Mouse (Mus musculus) cerebral cortex, adult 2 months (tissue): ENCODE results near the gene Rps16.

Experiments used
- WGBS: fragments of 180-500 bp; shearing (Covaris S2); methylation state at CpG from one replicate; pipeline ENCODE4 v1.1.7; 2018; 5-methylcytosine and 5-hydroxymethylcytosine counted together

Gene Rps16

DNA sequence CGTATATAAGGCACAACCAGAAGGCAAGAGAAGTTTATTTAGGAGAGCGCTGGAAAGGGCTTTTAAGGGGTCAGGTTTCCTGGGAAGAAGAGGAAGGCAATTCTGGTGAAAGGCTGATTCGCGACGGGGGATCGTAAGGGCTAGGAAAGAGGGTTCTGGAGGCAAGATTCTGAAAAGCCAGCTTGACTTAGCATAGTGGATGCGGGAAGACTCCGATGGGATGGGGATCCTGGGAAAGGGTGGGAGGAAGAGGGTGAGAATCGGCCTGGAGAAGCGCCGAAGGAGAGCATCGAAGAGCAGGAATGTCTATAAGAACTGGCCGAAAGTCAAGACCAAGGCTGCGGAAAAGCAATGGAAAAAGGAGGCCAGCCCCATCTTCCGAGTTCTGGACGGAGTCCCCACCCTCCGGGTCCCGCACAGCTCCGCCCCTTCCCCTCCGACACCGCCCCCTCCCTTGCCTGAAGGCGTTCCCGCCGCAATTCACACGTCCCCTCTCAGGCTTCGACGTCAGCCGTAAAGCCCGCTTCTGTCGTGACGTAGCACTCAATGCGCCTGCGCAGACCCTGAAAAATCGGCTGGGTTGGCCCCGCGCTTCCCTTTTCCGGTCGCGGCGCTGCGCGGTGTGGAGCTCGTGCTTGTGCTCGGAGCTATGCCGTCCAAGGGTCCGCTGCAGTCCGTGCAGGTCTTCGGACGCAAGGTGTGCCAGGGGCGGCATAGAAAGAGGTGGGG lies at the start of gene Rps16:
Gene Rps16, plus strand, starts transcription at position 498 of the 729 bp plus-strand sequence.
- WGBS = under 1% methylated on average over 48 of the region's 50 CpGs

DNA sequence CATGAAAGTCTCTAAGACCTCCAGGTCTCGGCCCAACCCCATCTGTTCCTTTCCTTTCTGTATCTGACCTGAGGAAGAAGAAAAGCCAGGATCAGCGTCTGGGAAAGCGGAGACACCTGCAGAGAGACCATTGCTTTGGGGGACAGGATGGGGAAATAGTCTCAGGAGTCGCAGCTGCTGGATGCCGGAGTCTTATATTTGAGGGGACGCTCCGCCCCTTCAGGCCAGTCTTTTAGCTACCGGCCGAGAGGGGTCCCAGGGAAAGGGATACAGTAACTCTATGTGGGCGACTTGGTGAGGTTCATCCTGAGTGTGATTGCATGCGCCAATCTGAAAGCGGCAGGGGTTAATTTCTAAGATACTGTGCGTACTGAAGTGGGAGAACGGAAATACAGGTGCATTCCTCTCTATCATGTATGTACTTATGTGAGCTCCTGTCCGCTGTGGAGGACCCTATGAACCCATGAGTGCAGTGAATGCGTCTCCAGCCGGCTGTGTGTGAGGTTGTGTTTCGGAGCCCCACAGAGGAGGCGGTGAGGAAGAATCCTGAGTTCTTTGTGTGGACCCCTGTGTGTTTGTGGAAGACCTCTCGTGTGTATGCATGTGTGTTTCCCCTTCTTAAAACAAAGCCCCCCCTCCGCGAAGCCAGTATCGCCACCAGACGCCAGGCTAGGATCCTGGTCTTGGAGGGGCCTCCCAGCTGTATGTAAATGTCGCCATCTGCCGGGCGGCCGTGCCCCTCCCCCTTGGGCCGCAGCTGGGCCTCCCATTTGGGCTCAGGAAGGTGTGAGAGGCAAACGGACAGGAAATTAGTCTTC lies 48.6 kb upstream of the Rps16 start, which contains the start of gene Dll3:
Gene Dll3, minus strand, starts transcription at position 623 of the 818 bp plus-strand sequence.
- 9% methylated on average over 30 of the region's 30 CpGs for WGBS

DNA sequence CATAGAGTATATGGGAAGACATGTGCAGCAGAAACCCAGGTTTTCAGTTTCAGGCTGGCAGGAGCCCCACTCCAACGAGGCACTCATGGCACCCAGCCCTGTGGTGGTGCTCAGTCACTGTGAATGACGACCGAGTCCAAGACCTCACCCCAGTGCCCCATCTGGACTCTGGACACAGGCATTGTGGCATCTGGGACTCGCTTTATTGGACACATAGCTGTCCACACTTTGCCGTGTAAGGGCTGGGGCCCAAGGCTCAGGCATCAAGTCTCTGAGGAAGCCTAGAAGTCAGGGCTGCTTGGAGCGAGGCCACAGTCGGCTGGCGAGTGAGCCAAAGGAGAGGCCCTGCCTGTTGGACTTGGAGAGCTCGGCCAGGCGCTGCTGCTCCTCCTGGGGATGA lies 44.8 kb upstream of the Rps16 start:
- 78% methylated on average over 10 of the region's 10 CpGs for WGBS

DNA sequence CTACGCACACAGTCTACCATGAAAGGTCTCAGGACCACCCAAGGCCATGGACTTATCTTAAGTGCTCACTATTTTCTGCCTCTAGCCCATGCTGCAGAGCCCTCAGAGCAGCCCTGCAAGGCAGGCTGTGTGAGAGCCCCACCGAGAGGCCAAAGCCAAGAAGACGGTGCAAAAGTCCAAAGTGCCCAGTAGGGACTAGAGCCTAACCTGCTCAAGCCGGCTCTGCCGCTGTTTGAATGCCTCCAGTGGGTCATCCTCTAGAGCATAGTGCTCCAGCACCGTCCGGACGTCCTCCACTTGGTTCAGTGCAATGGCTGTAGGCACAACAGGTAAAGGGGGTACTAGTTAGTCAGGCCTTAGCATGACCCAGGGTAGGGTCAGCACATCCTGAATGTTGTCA lies 44.2 kb upstream of the Rps16 start:
- 92% methylated on average over 8 of the region's 8 CpGs for WGBS

DNA sequence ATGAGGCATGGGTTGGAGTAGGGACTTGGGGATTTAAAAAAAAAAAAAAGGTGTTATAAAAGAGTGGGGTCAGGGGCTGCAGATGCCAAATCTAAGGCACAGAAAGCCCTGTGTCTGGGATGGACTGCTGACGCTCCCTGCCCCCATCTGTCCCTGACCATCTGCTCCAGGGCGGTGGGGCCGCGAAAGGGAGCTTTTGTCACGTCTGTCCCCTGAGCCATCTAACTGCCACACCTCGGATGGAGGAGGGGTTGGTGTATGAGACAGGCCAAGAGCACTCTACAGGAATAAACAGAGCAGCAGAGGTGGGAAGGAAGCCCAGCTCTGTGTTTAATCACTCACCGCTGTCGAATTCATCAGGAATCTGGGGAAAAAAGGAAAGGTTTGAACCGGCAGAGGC lies 40.7 kb upstream of the Rps16 start:
- 62% methylated on average over 9 of the region's 9 CpGs for WGBS

DNA sequence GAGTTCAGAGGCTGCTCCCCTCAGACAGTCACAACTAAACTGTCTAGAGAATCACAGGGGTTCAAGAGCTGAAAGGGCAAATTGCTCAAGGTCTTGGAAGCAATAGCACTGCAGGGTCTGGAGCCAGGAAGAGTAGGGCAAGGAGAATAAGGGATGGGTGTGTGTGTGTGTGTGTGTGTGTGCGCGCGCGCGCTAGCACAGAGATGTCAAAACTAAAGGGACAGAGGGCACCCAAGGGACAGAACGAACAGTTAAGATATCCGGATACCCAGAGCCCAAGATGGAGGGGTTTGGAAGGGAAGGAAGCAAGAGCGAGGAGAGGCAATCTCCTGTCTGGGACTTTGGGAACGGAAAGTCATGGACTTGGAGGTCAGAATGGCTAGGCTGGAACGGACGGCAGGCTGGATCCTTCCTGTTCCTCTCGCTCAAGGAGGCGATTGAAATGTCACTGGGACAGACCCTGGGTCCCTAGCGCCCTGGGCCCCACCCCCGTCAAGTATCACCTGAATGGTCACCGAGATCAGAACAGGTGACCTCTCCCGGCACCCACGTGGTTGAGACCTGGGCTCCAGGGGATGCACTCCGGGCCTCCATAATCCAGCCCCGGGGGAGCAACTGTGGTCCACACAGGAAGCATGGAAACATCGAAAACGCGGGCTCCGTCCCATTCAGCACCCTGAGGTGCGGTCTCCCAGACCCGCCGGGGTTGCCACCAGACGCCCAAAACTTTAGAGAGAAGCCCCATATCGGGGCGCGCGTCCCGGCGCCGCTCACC lies 39.1 kb upstream of the Rps16 start:
- WGBS = 5% methylated on average over 35 of the region's 35 CpGs

DNA sequence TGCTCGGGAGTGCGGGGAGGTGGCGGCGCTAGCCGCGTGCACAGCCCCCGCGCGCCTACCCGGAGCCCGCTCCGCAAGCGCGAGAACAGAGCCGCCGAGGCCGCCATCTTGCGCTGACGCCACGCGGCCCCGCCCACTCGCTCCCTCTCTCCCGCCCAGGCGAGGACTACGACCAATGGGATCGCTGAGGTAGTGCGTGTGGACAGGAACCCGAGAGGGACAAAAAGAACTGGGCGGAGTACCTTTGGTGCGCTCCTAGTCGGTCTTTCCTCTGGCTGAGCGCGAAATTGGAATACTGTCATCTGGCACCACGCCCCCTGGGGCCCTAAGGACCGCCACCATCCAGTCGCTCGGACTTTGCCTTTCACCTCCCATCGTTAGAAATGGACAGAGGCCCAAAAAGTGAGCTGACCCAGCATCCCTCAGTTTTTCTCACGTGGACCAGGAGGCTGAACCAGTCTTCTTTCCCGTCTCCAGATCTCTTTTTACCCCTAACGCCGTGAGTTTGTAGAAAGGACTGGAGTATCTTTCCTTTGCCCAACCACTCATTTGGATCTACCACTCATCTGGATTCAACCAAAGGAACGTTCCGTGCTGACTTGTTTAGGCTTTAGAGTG lies 38.4 kb upstream of the Rps16 start, which contains the start of gene Timm50:
Gene Timm50, minus strand, starts transcription at position 147 of the 618 bp plus-strand sequence.
- WGBS = under 1% methylated on average over 45 of the region's 45 CpGs

DNA sequence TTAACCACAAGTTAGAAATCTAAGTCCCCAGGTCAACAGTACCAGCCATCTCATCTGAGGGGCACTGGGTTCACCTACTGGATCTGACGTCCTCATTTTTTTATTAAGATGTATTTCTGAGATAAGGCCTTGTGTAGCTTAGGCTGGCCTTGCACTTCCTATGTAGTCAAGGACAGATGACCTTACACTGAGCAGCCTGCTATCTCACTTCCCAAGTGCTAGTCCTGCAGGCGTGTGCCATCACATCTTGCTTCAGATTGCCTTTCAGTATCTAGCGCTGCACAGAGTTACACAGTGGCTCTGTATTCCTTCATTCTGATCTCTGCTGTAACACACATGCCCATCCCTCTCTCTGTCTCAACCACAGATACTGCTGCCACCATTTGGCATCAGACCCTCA lies 32.4 kb upstream of the Rps16 start:
- WGBS = 93% methylated on average over 3 of the region's 3 CpGs

DNA sequence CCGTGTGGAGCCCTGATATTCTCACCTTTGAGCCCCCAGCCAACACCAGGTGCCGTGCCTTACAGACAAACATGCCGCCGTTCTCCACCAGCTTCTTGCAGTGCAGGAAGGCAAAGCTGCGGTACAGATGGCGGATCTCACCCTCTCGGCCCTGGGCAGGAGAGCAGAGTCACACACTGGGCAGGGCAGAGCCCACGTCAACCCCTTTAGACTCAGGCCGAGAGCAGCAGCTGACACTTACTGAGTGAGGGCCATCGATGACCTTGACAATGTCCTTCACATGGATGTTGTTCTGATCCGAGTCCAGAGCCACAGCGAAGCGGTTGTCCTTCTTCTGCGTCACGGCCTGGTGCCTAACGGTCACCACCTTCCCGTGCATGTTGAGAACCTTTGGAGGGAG lies 31.7 kb upstream of the Rps16 start:
- WGBS = 94% methylated on average over 17 of the region's 17 CpGs

DNA sequence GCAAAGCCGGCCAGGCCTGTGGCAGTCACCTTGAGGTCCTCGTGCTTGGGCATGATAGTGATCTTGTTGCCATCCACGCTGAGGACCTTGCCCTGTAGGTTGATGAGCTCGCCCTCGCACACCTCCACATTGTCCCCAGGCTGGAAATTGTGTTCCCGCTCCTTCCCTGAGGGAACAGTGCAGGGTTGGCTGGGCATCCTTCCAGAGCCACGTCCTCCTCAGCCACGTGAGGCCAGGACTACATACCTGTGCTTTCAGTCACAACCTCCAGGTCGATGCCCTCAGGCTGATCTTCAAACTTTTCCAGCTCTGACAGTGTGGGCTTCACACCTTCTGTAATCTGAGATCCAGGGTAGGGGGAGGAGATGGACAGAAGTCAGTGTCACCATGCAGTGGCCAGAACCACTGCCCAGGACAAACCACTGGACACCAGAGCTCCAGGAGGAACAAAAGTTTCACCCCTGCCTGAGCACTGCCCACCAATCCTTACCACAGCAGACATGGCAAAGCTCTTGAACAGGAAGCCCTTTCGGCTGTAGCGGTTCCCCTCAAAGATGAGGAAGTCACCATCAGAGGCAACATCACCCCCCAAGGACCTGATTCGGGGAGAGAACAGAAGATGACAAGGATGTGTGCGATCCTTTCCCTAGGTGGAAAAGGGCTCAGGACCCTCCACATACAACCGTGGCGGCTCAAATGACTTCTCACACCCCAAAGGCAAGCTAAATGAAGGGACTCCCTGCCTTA lies 28.3 kb upstream of the Rps16 start:
- 90% methylated on average over 15 of the region's 15 CpGs for WGBS

DNA sequence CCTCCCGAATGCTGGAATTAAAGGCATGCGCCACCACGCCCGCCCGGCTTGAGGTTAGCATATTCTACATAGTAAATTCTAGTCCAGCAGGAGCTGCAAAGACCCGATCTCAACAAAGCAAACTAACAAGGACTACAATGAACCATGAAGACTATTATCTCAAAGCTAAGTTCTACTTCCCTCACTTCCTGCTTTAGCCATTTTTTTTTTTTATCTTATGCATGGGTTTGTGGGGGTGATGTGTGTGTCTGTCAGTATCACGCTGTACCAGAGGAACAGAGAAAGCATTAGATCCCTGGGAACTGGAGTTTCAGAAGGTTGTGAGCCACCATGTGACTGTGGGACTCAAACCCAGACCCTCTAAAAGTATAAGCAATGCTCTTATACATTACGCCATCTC lies 25.2 kb upstream of the Rps16 start:
- WGBS = 95% methylated on average over 8 of the region's 8 CpGs

DNA sequence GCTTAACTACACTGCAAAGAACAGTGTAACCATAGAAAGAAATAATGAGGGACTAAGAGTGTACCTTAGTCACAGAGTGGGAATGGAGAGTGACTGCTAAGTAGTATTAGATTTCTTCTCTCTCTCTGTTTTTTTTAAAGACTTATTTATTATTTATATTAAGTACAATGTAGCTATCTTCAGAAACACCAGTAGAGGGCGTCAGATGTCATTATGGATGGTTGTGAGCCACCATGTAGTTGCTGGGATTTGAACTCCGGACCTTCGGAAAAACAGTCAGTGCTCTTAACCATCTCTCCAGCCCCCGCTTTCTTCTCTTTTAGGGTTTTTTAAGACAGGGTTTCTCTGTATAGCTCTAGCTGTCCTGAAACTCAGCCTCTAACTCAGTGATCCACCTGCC lies 24.0 kb upstream of the Rps16 start:
- 81% methylated on average over 4 of the region's 4 CpGs for WGBS

DNA sequence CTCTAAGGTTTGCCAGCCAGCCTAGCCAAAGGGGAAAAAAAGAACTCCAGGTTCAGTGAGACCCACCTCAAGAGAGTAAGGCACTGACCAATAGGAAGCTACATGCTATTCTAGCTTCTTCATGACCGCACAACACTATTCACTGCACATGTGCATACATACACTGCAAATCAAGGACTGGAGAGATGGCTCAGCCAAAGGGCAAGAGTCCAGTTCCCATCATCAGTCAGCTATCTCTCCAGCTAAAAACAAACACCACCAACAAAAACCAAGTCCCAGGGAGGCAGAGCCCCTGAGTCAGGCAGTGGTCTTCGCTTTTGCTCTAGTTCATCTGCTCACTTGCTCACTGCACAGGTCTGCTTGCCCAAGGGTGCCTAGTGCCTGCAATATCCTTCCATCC lies 22.2 kb upstream of the Rps16 start:
- WGBS = 97% methylated on average over 2 of the region's 2 CpGs

DNA sequence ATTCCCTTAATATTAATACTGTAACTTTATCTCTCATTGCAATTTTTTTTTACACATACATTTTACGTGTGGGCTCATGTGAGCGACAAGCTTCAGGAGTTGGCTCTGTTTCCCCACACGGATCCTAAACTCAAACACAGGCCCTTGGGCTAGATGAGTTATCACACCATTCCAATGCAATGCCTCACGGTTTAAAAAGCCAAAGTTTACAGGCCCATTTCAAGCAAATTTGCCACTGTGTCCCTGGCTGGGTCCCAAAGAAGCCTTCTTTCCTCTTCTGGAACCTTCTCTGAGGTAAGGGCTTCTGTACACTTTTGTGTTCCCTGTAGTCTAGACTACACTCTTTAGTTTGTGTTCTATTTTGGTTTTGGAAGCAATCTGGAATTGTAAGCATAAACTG lies 15.9 kb upstream of the Rps16 start:
- 69% methylated on average over 4 of the region's 4 CpGs for WGBS

DNA sequence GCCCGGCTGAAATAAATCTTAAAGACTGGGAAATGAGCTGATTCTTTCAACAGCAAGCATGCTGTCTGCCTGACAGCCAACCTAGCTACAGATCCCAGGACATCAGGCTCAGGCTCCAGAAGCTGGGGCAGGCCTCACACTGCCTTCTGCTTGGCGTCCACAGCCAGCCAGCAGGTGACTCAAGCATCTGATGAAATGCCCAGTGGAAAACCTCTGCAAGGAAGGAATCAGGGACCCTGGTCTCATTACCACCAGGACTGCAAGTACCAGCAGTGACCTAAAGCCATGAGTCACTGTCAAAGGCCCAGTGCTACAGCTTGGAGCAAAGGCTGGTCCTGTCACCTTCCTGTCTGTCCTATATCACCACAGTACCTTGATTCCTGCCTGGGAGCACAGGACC lies 15.0 kb upstream of the Rps16 start:
- 81% methylated on average over 2 of the region's 2 CpGs for WGBS

DNA sequence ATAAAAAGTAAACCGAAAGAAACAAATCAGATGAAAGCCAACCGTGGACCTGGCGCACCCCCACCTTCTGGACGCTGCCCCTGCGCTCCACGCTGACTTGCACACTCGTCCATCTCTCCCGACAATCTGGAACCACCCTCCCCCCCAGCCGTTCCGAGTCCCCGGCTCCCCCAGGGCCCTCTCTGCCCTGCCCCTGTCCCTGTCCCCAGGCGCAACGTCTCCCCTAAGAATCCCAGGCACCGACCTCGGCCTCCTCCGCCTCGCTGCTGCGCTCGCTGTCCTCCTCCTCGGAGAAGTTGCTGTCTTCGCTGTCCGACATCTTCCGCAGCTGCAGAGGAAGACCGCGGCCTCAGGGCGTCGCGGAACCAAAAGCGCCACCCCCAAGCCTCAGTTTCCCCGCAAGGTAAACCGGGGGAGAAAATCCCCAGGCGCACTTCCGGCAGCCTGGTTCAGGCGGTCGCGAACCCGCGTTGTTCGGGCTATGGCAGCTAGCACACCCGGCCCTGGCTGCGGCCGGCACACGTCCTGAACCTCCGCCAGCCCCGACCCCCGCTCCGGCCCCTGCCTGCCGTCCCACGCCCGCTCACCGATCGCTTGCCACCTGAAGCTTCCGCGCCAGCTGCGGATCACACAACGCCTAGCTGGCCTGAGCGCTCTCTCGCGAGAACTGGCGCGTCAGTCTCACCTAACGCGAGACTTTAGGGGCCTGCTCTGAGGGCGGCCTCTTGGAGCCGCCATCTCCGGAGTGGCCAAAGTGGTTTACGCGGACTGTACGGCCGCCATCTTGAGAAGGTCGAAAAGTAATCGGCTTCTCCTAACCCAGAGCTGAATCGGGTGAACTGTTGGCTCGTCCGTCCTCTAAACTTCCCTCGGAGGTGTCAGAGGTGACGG lies 12.1 kb upstream of the Rps16 start, which contains the start of gene Supt5:
Gene Supt5, minus strand, starts transcription at position 639 of the 891 bp plus-strand sequence.
- WGBS = under 1% methylated on average over 77 of the region's 77 CpGs

DNA sequence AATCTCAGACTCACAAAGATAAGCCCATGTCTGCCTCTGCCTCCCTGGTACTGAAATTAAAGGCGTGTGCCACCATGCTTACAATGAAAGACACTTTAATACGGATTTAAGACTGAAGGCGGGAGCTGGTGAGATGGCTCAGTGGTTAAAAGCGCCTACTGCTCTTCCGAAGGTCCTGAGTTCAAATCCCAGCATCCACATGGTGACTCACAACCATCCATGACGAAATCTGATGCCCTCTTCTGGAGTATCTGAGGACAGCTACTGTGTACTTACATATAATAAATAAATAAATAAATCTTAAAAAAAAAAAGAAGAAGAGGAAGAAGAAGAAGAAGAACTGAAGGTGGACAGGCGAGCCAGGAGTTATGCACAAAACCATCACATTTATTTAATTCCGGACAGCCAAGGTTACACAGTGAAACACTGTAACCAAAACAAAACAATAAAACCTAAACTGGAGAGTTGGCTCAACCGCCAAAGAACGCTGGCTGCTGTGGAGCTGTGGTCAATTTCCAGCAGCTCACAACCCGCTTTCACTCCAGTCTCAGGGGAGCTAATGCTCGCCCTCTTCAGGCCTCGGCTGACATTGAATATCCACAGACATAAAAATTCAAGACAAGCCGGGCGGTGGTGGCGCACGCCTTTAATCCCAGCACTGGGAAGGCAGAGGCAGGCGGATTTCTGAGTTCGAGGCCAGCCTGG lies 11.1 kb upstream of the Rps16 start:
- WGBS = 57% methylated on average over 19 of the region's 19 CpGs

DNA sequence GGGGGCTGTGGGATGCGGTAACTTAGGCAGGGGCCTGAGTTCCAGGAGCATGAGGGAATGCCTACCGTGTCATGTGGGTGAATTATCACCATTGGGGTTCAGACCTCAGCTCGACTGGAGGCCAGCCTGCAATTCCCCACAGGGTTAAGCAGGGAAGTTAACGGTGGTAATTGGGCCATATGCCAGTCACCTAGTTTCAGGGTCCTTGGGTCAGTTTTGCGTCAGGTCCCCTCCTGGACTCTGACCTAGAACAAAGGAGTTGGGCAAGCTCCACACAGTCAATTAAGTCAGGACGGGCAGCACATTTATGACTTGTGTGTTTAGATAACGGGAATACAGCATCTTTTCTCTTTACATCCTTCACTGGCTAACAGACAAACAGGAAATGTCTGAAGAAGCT lies 9.1 kb upstream of the Rps16 start:
- 54% methylated on average over 7 of the region's 7 CpGs for WGBS

DNA sequence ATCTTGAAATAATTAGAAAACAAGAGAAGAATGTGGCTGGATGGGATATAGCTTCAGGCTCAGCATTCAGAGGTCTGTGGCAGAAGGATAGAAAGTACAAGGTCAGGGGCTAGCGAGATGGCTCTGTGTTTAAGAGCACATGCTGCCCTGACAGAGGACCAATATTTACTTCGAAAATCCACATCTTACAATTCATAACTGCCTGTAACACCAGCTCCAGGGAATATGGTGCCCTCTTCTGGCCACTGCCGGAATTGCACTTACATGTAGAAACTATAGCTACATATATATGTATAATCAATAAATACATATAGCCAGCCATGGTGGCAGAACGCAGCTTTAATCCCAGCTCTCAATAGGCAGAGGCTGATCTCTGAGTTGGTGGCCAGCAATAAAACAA lies 5.8 kb upstream of the Rps16 start:
- 2% methylated on average over 4 of the region's 4 CpGs for WGBS
